ENCODE assay signal across 9 mouse cellular contexts in the genomic region with DNA sequence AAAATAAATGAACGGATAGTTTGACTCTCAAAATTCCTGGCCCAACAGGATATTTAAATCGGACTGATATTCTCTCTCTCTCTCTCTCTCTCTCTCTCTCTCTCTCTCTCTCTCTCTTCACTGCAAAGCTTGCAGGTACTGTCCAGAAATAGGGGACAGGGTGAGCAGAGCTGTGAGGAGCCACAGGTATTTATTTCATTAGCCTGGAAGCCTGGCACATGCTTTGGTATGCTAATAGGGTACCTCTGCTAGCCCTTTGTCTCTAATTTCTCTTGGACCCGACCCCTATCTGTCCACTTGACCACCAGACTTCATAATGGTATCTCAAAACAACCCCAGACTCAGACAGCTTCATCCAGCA. TPM values are rescaled to one million over a fixed set of nuclear protein-coding genes. Genes with fewer than 3 reads are reported as not detected.
DNase-seq lines count a peak whose midpoint lies in the region; ATAC-seq and TF ChIP-seq lines count a peak whose summit lies in the region.
"Had no signal": no experiment of that assay in that cellular context is flagged by ENCODE, and none has a peak within 500 bp of the region (broad histone marks: within the 10 kb centered on the region; RNA-seq: fewer than 3 reads in every experiment).

No protein-coding gene starts in this region.

- intact Hi-C loops in heart, postnatal 14 days (cut with DNase I): no loop called here
- intact Hi-C loops in left cerebral cortex, postnatal 10 days (cut with DNase I): no loop called here

- TF ChIP-seq POLR2A in bone marrow macrophage, adult 2 months (IDR thresholded peaks at IDR 0.05; ENCODE audit: borderline replicate concordance, low read depth, low read length): no peak

- ATAC-seq in heart, embryonic 16.5 days (replicated peaks; ENCODE audit: extremely low read depth, insufficient read depth, low FRiP score): no peak
- ATAC-seq in hindbrain, embryonic 12.5 days (ENCODE audit: low FRiP score): peak; percentile 46
- peak; percentile 57; the same call in 1 of the 2 replicates for ATAC-seq in midbrain, embryonic 12.5 days (ENCODE audit: low FRiP score, low read depth)
- ATAC-seq in CD4-positive, CD25-positive, alpha-beta regulatory T cell, adult 4 months: no peak

- H3K27ac ChIP-seq in heart, embryonic 16.5 days (ENCODE audit: low read length): 0 out of 2 replicates have a peak overlapping the region, but pooled peaks have one; percentile 5
- no peak overlapping the region for H3K27ac ChIP-seq in bone marrow macrophage, adult 2 months (ENCODE audit: insufficient read depth, low read depth, low read length)
- peak overlapping the region; percentile 79 for H3K27ac ChIP-seq in hindbrain, embryonic 12.5 days
- H3K27ac ChIP-seq in midbrain, embryonic 12.5 days (replicated peaks): peak overlapping the region; percentile 73

- no peaks in the 10 kb centered on the region for H3K9me3 ChIP-seq in heart, embryonic 16.5 days (replicated peaks; ENCODE audit: control insufficient read depth, low read length)
- H3K9me3 ChIP-seq in hindbrain, embryonic 12.5 days (replicated peaks): no peaks in the 10 kb centered on the region
- no peaks in the 10 kb centered on the region for H3K9me3 ChIP-seq in midbrain, embryonic 12.5 days

- no peaks in the 10 kb centered on the region for H3K27me3 ChIP-seq in heart, embryonic 16.5 days (ENCODE audit: control insufficient read depth, insufficient read depth, low read length)
- H3K27me3 ChIP-seq in hindbrain, embryonic 12.5 days: no peaks in the 10 kb centered on the region
- no peaks in the 10 kb centered on the region for H3K27me3 ChIP-seq in midbrain, embryonic 12.5 days

- no peaks in the 10 kb centered on the region for H3K36me3 ChIP-seq in heart, embryonic 16.5 days (ENCODE audit: control insufficient read depth, insufficient read depth)
- H3K36me3 ChIP-seq in hindbrain, embryonic 12.5 days: no peaks in the 10 kb centered on the region
- no peaks in the 10 kb centered on the region for H3K36me3 ChIP-seq in midbrain, embryonic 12.5 days

- H3K4me2 ChIP-seq in heart, embryonic 16.5 days (ENCODE audit: low read depth, low read length): peak overlapping the region; percentile 81
- H3K4me2 ChIP-seq in hindbrain, embryonic 12.5 days (replicated peaks): peak overlapping the region; percentile 62
- H3K4me2 ChIP-seq in midbrain, embryonic 12.5 days (replicated peaks): peak overlapping the region; percentile 64

- H3K9ac ChIP-seq in heart, embryonic 16.5 days (ENCODE audit: low read length): peak overlapping the region; percentile 71
- H3K9ac ChIP-seq in hindbrain, embryonic 12.5 days: peak overlapping the region; percentile 71
- peak overlapping the region; percentile 66 for H3K9ac ChIP-seq in midbrain, embryonic 12.5 days (replicated peaks)

- WGBS in heart, embryonic 16.5 days: 26% methylated on average over 3 of the region's 3 CpGs
- 28% methylated on average over 3 of the region's 3 CpGs for WGBS in hindbrain, embryonic 12.5 days
- 30% methylated on average over 3 of the region's 3 CpGs for WGBS in midbrain, embryonic 12.5 days

- peak overlapping the region; percentile 65 for H3K4me3 ChIP-seq in heart, embryonic 16.5 days (ENCODE audit: low read length)
- H3K4me3 ChIP-seq in bone marrow macrophage, adult 2 months (ENCODE audit: insufficient read depth, low read length): peak overlapping the region; percentile 53
- H3K4me3 ChIP-seq in hindbrain, embryonic 12.5 days: peak overlapping the region; percentile 46
- H3K4me3 ChIP-seq in midbrain, embryonic 12.5 days: peak overlapping the region; percentile 51

- DNase-seq in heart, postnatal 14 days: no peak
- DNase-seq in left cerebral cortex, postnatal 10 days (ENCODE audit: extremely low spot score in 1 of 2, low spot score in 2 of 2): no peak
- no peak for DNase-seq in adrenal gland, postnatal 36 days
- DNase-seq: thymus, adult 18-20 months had no signal

- no peak for TF ChIP-seq CTCF in bone marrow macrophage, adult 2 months (IDR thresholded peaks at IDR 0.05; ENCODE audit: low read depth, low read length)

- H3K4me1 ChIP-seq in heart, embryonic 16.5 days (ENCODE audit: control insufficient read depth, insufficient read depth, low read length): peaks cover 4% of the 10 kb centered on the region; the same call in 1 of the 2 replicates
- peaks cover 30% of the 10 kb centered on the region for H3K4me1 ChIP-seq in bone marrow macrophage, adult 2 months (ENCODE audit: control insufficient read depth, insufficient read depth, low read length)
- peaks cover 5% of the 10 kb centered on the region; the same call in 1 of the 2 replicates for H3K4me1 ChIP-seq in hindbrain, embryonic 12.5 days
- H3K4me1 ChIP-seq in midbrain, embryonic 12.5 days: no peaks in the 10 kb centered on the region

RNA-seq across cellular contexts. Expression of gene M6pr, which starts 11.6 kb away (rescaled TPM):
- 74.0 and 81.7 TPM in 2 replicates for polyA plus RNA-seq in heart, embryonic 16.5 days (2015; fragmentation: Nextera tagmentation; extraction: Ambion mirVana)
- total RNA-seq in heart, postnatal 14 days (2021): 10 to 100 TPM; 38.0 to 40.1 TPM
- 229 and 236 TPM in 2 replicates for polyA plus RNA-seq in bone marrow macrophage, adult 2 months (2012; ENCODE audit: insufficient read depth, insufficient read length, missing spikeins)
- polyA plus RNA-seq in hindbrain, embryonic 12.5 days (2016; fragmentation: Nextera tagmentation; extraction: Ambion mirVana): 68.7 and 70.4 TPM in 2 replicates
- 72.2 and 72.6 TPM in 2 replicates for polyA plus RNA-seq in midbrain, embryonic 12.5 days (2016; fragmentation: Nextera tagmentation; extraction: Ambion mirVana)
- total RNA-seq in left cerebral cortex, postnatal 10 days (2021): 10 to 100 TPM; 45.1 to 46.1 TPM
- polyA plus RNA-seq in CD4-positive, CD25-positive, alpha-beta regulatory T cell, adult 4 months (2017; shearing (Covaris generic)): 100 to 1,000 TPM; 255 to 333 TPM
- total RNA-seq in adrenal gland, postnatal 36 days (2021): 100 to 1,000 TPM; 151 to 167 TPM

RNA-seq across cellular contexts. Expression of gene Klrg1, which starts 14.2 kb away (rescaled TPM):
- polyA plus RNA-seq in heart, embryonic 16.5 days (2015; fragmentation: Nextera tagmentation; extraction: Ambion mirVana): not detected in 2 replicates
- not detected for total RNA-seq in heart, postnatal 14 days (2021)
- polyA plus RNA-seq in bone marrow macrophage, adult 2 months (2012; ENCODE audit: insufficient read depth, insufficient read length, missing spikeins): not detected in 2 replicates
- polyA plus RNA-seq in hindbrain, embryonic 12.5 days (2016; fragmentation: Nextera tagmentation; extraction: Ambion mirVana): 0.14 and 0.33 TPM in 2 replicates
- polyA plus RNA-seq in midbrain, embryonic 12.5 days (2016; fragmentation: Nextera tagmentation; extraction: Ambion mirVana): 0.16 and 0.29 TPM in 2 replicates
- total RNA-seq in left cerebral cortex, postnatal 10 days (2021): under 1 TPM; 0.24 to 0.32 TPM
- 100 to 1,000 TPM; 111 to 138 TPM for polyA plus RNA-seq in CD4-positive, CD25-positive, alpha-beta regulatory T cell, adult 4 months (2017; shearing (Covaris generic))
- total RNA-seq in adrenal gland, postnatal 36 days (2021): under 1 TPM in 1 of 2 experiments, not detected in 1; 0.30 TPM

RNA-seq across cellular contexts. Expression of gene Phc1, which starts 43.5 kb away (rescaled TPM):
- 7.2 and 9.2 TPM in 2 replicates for polyA plus RNA-seq in heart, embryonic 16.5 days (2015; fragmentation: Nextera tagmentation; extraction: Ambion mirVana)
- total RNA-seq in heart, postnatal 14 days (2021): 10 to 100 TPM; 15.4 to 15.9 TPM
- polyA plus RNA-seq in bone marrow macrophage, adult 2 months (2012; ENCODE audit: insufficient read depth, insufficient read length, missing spikeins): 10.2 and 11.2 TPM in 2 replicates
- polyA plus RNA-seq in hindbrain, embryonic 12.5 days (2016; fragmentation: Nextera tagmentation; extraction: Ambion mirVana): 34.9 and 40.5 TPM in 2 replicates
- polyA plus RNA-seq in midbrain, embryonic 12.5 days (2016; fragmentation: Nextera tagmentation; extraction: Ambion mirVana): 36.1 and 41.4 TPM in 2 replicates
- total RNA-seq in left cerebral cortex, postnatal 10 days (2021): 10 to 100 TPM; 69.0 to 76.4 TPM
- 1 to 10 TPM; 5.6 to 7.1 TPM for polyA plus RNA-seq in CD4-positive, CD25-positive, alpha-beta regulatory T cell, adult 4 months (2017; shearing (Covaris generic))
- total RNA-seq in adrenal gland, postnatal 36 days (2021): 10 to 100 TPM; 29.7 to 32.9 TPM

Comparison
In these comparisons a context has a peak if more than half of its experiments do, and no peak if none do; other contexts are left out.
1. ATAC-seq: peak in hindbrain, embryonic 12.5 days (single experiment) and midbrain, embryonic 12.5 days (single experiment); none in heart, embryonic 16.5 days (single experiment) and CD4-positive, CD25-positive, alpha-beta regulatory T cell, adult 4 months (single experiment).
2. RNA of gene Klrg1, which starts 14.2 kb away (polyA plus RNA-seq): 111 to 138 TPM in CD4-positive, CD25-positive, alpha-beta regulatory T cell, adult 4 months; 0.16 to 0.29 TPM in midbrain, embryonic 12.5 days, 0.14 to 0.33 TPM in hindbrain, embryonic 12.5 days, not detected in heart, embryonic 16.5 days and not detected in bone marrow macrophage, adult 2 months; every median in the first group is over 10 times any median in the second.
3. Peak in every context shown above with its lines, with median percentiles within 50 percentile points of each other: H3K4me2 ChIP-seq, H3K4me3 ChIP-seq and H3K9ac ChIP-seq.